Mouse (Mus musculus): ENCODE measurements at regions not wholly inside any gene's neighbourhood (a gene's known extent, or its start where the extent isn't known, plus 50 kb on each side); places are given as distances from the start of the nearest gene placed in this dataset.

DNA sequence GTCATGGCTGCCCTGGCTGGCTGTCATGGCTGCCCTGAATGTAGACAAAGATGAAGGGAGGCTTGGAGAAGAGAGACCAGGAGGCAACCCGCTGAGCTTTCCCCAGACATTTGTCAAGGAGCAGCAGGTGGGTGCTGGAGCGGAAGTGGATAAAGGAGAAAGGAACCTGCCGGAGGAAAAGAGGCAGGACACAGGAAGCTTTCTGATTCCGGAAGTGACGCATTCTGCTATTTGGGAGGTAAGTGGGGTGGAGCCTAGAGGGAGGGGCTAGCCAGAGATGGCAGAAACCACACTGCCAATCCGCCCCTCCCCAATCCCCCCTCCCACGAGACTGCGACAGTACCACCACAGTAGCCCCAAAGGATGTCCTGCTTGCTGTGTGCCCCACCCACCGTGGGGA, 80.1 kb downstream of the Gm572 start:
- no peak for DNase-seq (ENCODE audit: low spot score)

GRCm38 (mm10) chr4:148723934-148724719, 80.1 kb upstream of the Casz1 start:
- no peak for DNase-seq (ENCODE audit: low spot score)

GRCm38 (mm10) chr4:148728800-148729199, 75.4 kb upstream of the Casz1 start:
- DNase-seq (ENCODE audit: low spot score) = no peak

GRCm38 (mm10) chr4:148731586-148731985, 72.6 kb upstream of the Casz1 start:
- no peak for DNase-seq (ENCODE audit: low spot score)

- DNase-seq (ENCODE audit: low spot score) = no peak
Observed at GRCm38 (mm10) chr4:148734061-148734460, 70.2 kb upstream of the Casz1 start.

GRCm38 (mm10) chr4:148734547-148734946, 69.7 kb upstream of the Casz1 start:
- no peak for DNase-seq (ENCODE audit: low spot score)

DNA sequence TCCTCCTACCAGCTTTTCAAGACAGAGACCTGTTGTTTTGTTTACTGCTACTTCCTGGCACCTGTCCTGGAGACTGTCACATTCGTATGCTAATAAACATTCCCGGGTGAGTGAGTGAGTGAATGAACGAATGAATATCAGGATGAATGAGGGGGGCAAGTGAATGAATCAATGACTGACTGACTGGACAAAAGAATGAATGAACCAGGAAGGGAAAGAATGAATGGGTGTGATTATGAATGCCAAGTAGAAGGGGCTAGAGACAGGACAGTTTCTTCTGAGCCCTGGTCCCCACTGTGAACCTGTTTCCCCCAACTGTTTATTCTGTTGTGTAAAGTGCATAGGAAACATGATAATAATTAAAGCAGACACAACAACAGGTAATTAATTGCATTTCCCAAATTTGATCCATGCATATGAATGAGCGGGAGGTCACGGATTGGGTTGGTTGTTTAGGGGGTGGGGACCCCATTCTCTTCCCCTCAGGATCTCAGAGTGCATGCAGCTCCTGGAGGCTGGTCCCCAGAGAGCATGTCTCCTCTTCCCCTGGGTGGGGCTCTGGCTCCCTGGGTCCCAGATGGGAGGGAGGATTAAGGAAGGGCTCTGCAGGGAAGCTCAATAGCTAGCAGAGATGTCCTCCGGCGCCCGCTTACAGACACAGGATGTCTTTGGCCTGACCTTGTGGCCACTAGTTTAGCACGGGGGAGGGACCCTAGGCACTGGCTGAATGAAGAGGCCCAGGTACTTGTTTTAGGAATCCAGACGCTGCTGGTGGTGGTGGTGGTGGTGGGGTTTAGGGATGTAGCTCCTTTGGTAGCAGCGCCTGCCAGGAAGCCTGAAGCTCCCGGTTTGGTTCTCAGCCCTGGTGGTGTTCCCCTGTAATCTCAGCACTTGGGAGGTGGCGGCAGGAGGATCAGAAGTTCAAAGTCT, 65.4 kb upstream of the Casz1 start:
- DNase-seq (ENCODE audit: low spot score) = no peak

GRCm38 (mm10) chr4:148742549-148743413, 61.4 kb upstream of the Casz1 start:
- DNase-seq (ENCODE audit: low spot score) = peak; percentile 56

GRCm38 (mm10) chr4:148743414-148743844, 60.8 kb upstream of the Casz1 start:
- DNase-seq (ENCODE audit: low spot score) = no peak

DNA sequence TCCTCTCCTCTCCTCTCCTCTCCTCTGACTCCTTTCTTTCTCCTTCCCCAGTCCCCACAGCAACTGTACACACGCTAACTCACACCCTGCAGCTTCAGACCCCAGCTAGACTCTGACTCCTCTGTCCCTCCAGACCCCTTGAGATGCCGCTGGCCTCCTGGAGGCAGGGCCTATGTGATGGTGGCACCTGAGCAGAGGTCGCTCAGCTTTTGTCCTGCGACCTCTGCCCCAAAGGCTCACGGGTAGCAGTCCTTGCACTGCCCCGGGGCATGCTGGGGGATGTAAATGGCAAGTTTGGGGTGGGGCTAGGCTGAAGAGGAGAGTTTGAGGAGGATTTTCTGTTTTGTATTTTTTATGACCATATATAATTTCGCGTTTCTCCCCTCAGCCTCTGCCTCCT, 60.2 kb upstream of the Casz1 start:
- DNase-seq (ENCODE audit: low spot score) = no peak

DNA sequence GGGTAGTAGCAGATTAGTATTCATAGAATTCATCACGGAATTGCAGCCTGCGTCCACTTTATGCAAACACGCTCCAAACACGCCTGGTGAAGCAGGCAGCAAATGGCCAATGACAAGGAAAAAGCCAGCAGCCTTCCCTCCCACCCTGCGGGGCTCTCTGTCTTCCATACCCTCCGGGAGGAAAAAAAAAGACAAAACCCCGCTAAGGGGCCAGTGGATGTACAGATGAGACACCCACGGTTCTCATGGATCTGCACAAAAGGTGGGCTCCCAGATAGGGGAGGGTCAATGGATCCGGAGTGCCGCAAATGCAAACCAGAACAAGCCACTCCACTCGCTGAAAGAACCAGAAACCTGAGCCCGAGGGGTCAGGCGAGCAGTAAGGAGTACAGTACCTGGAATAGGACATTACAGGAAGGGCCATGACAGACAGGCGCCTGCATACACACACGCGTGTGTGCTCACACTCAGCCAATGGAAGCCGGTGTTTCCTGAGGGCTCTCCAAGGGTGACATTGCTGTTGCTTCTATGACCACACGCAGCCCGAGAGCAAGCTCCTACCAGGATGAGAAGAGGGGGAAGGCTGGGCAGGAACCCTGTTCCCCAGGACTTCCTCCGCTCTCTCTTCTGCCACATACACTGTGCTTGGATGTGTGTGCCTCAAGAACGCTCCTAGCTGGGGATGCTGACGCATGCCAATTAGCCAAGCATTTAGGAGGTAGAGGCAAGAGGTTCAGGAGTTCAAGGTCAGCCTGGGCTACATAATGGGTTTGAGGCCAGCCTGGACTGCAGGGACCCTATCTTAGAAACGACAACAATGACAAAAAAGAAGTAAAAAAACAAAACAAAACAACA, 57.5 kb upstream of the Casz1 start:
- DNase-seq (ENCODE audit: low spot score) = no peak

GRCm38 (mm10) chr4:148747315-148747644, 56.9 kb upstream of the Casz1 start:
- DNase-seq (ENCODE audit: low spot score) = no peak

DNA sequence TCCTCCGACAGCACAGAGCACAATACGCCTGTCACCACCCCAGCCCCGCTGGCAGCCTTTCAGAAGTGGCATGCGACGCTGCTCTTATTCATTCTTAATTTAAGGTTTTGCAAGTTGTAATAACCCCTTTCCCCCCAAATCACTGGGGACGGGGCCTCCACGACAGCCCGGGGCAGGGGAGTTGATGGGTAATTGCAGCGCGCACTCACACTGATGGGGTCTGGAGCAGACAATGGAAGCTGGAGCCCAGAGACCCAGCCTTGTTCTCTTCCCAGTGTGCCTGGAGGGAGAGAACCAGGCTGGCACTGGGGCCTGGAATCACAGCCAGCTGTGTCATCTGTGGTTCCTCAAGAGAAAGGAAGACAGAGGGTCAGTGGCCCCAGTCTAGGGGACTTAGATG, 54.2 kb upstream of the Casz1 start:
- no peak for DNase-seq (ENCODE audit: low spot score)

GRCm38 (mm10) chr4:148751591-148751990, 52.6 kb upstream of the Casz1 start:
- DNase-seq (ENCODE audit: low spot score) = no peak

DNA sequence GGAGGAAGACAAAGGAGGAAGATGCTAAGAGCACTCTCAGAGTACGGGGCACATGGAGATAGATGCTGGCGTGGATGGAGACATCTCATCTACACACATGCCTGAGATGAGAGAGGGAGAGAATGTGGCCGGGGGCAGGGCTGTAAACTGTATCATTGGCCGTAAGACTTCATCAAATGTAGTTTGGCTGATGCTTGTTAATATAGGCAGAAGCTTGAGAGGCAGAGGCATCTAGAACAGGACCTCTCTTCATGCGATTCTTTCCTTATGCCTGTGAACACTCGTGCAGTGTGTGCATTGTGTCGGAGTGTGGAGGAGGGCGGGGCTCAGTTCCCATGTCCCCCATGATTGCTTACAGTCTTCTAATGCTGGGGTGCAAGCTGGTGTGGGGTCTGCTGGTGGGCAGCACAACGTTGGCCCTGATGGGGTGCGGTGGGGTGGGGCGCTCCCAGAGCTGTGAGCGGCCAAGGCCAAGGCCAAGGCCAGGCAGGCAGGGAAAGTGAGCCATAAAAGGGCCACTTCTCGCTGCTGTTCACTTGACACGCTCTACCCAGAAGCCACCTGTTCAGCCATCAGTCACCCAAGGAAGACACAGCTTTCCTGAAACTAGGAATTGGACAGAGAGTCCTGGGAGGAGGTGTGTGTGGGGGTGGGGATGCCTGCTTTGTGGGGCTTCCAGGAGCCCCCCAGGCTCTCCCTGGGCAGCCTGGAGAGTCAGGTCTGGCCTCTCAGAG, 51.7 kb upstream of the Casz1 start:
- DNase-seq (ENCODE audit: low spot score) = no peak

DNA sequence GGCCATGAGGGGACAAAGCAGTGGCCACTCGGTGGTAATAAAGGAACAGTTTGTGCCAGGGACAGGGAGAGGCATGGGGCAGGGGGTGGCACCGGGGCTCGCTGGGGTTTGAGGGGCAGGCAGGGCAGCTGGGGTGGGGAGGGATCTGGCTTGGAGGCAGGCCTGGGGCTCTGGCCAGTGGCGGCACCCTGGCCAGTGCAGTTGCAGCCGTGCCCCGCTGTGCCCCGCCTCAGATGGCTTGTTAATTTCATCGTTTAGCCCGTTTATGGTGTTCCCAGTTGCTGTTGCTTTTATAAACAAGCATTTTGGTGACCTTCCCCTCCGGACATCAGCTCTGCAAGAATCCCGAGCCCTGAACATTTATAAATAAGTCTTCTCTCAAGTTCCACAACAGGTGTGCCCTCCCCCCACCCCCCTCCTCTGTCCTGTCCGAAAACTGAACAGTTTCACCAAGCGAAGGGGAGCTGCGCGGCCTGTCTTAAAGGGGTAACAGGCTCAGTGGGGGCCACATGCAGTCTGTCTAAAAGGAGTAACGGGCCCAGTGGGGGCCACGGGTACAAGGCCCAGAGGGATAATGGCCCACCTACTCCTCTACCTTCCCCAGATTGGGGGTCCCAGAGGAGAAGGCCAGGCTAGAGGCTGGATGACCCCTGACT, 51.0 kb upstream of the Casz1 start:
- DNase-seq (ENCODE audit: low spot score) = no peak

DNA sequence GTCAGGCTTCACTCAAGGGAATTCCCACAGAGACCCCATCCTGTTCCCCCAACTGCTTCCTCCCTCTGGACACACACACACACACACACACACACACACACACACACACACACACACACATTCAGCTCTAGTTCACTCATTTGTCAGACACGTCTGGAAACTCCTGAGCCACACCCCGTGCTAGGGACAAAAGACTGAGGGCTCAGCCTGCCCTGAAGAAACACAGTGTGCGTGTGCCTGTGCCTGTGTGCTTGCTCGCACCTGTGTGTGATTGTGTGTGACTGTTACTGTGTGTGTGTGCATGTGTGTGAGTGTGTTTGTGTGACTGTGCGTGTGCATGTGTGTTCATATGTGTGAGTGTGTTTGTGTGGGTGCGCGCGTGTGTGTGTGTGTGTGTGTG, 50.4 kb upstream of the Casz1 start:
- DNase-seq (ENCODE audit: low spot score) = no peak

Measured in T-cell, adult 2 months (primary cell).